14 mouse cellular contexts compared by ENCODE assay signal in the genomic region with DNA sequence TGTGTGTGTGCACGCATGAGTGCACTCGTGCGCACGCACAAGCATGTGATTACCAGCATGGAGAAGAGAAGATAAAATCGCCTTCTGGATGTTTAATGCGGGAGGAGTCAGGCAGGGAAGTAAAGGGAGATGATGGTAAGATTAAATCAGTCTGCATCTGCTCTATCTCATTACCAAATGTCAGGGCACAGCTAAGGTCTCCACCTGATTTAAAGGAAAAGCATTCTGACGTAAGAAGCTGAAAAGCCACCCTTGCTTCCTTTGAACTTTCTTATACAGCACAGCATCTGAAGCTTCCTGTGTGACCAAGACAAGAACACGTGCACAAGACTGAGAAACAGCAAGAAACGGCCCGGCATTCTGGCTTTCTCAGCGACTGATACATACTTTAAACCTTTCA.
"Had no signal": no experiment of that assay in that cellular context is flagged by ENCODE, and none has a peak within 500 bp of the region (broad histone marks: within the 10 kb centered on the region; RNA-seq: fewer than 3 reads in every experiment).

No protein-coding gene starts in this region.

- H3K36me3 ChIP-seq: limb, embryonic 12.5 days; liver, embryonic 13.5 days; lung, embryonic 15.5 days; midbrain, embryonic 15.5 days; neural tube, embryonic 13.5 days had no signal

- H3K4me3 ChIP-seq: layer of hippocampus, adult 2 months; limb, embryonic 12.5 days; liver, embryonic 13.5 days; lung, embryonic 15.5 days; midbrain, embryonic 15.5 days; neural tube, embryonic 13.5 days had no signal

- DNase-seq: kidney, adult 8-10 months; kidney, postnatal 4 days; liver; liver, embryonic 13.5 days; liver, postnatal 0 days; lung, postnatal 36 days; right cerebral cortex, postnatal 25 days had no signal

- H3K9me3 ChIP-seq: limb, embryonic 12.5 days; liver, embryonic 13.5 days; lung, embryonic 15.5 days; midbrain, embryonic 15.5 days; neural tube, embryonic 13.5 days had no signal

- H3K9ac ChIP-seq: limb, embryonic 12.5 days; liver, embryonic 13.5 days; liver, postnatal 0 days; lung, embryonic 15.5 days; midbrain, embryonic 15.5 days; neural tube, embryonic 13.5 days had no signal

- H3K4me1 ChIP-seq: liver, embryonic 13.5 days had no signal

- H3K27me3 ChIP-seq: liver, embryonic 13.5 days; lung, embryonic 15.5 days; neural tube, embryonic 13.5 days had no signal

- H3K4me2 ChIP-seq: limb, embryonic 12.5 days; liver, embryonic 13.5 days; lung, embryonic 15.5 days; midbrain, embryonic 15.5 days; neural tube, embryonic 13.5 days had no signal

- ATAC-seq: intestine, postnatal 0 days; liver, postnatal 0 days; midbrain, embryonic 15.5 days had no signal

- H3K27ac ChIP-seq: kidney, postnatal 0 days; layer of hippocampus, adult 2 months; limb, embryonic 12.5 days; liver, embryonic 13.5 days; lung, embryonic 15.5 days; midbrain, embryonic 15.5 days; neural tube, embryonic 13.5 days had no signal
